Mouse (Mus musculus): ENCODE measurements around the gene Xndc1. TPM values are rescaled to one million over a fixed set of nuclear protein-coding genes. Genes with fewer than 3 reads are reported as not detected.
"Not testable (repeated sequence)": the region's sequence is repeated elsewhere in the genome, so short reads cannot be mapped to it uniquely, and the experiment has no call there.

Xndc1 gene
- 10 to 100 TPM; 19.9 to 32.1 TPM for total RNA-seq (2021)

- peak; percentile 95 to 96 for DNase-seq (ENCODE audit: low spot score in 2 of 2)
Observed at GRCm38 (mm10) chr7:102065046-102065891, at the start of gene Xndc1, which contains the start of the genes Rnf121 and Xntrpc. Gene Xndc1, plus strand, starts transcription at chr7:102065511. Gene Rnf121, minus strand, starts transcription at chr7:102065469. Gene Xntrpc, plus strand, starts transcription at chr7:102065713.

DNA sequence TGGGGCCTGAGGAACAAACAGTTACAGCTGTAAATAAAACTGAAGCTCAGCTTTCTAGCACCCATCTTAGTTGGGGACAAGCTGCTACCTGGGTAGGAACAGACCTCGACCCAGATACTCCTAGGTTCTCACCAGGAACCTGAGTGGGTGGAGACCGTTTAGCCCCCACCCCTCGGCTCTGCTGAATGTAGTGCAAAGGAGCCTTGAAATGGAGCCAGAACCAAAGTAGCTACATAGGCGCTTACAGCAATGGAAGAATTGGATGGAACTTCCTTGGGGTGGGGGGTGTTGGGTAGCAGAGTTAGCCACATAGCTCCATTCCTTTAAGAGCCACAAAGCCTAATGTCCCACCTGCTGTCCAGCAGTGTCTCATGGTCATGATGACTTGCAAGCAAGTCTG, 48.4 kb upstream of the Xndc1 start:
- intact Hi-C loops (cut with DNase I) = no loop called here

More at GRCm38 (mm10) chr7:102065046-102065891, at the start of gene Xndc1, which contains the start of the genes Rnf121 and Xntrpc:
- intact Hi-C loops (cut with DNase I) = no loop called here

GRCm38 (mm10) chr7:102017452-102017851, 47.9 kb upstream of the Xndc1 start:
- intact Hi-C loops (cut with DNase I) = no loop called here

More for the DNA sequence above, 48.4 kb upstream of the Xndc1 start:
- no peak for DNase-seq (ENCODE audit: low spot score in 2 of 2)

DNA sequence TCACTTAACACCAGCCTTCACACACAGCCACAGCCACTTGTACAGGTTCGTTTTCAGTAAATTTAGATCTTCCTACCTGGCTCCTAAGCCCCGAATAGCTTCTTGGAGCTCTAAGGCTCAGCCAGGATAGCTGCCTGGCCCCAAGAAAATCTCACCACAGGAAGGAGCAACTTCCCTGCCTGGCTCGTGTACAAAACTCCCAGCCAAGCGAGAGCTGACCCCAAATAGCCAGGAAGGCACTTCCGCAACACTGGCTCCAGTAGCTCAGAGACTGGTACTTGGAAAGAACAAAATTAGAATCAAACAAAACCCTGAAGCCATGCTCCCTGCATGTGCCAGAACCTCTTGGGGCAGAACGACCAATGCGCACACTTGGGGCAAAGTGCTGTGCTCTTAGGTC, 47.3 kb upstream of the Xndc1 start:
- intact Hi-C loops (cut with DNase I) = no loop called here
- DNase-seq (ENCODE audit: low spot score in 2 of 2) = no peak

More at GRCm38 (mm10) chr7:102017452-102017851, 47.9 kb upstream of the Xndc1 start:
- DNase-seq (ENCODE audit: low spot score in 2 of 2) = no peak

DNA sequence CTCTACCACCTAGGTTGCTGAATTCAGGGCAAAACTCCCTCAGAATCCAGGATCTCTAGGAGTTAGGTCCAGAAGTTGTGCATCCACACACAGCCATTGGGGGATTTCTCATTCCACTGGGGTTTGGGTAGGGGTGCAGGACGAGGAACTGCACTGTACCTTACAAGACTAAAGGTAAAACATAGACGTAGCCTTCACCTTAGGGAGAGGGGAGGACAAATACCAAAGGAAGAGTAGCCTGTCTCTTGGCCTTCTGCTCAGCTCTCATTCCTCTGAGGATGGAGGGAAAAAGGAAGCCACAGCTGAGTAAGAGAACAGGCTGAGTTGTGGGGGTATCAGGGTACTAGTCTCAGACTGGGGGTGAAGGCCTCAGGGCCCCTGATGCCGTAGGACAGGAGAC, 46.7 kb upstream of the Xndc1 start, which contains the start of gene Il18bp:
TSS of gene Il18bp (minus strand) at position 101 of the 400 bp plus-strand sequence.
- DNase-seq (ENCODE audit: low spot score in 2 of 2) = no peak
- intact Hi-C loops (cut with DNase I) = no loop called here

- intact Hi-C loops (cut with DNase I) = no loop called here
- no peak for DNase-seq (ENCODE audit: low spot score in 2 of 2)
Observed at GRCm38 (mm10) chr7:102019362-102019761, 45.9 kb upstream of the Xndc1 start.

DNA sequence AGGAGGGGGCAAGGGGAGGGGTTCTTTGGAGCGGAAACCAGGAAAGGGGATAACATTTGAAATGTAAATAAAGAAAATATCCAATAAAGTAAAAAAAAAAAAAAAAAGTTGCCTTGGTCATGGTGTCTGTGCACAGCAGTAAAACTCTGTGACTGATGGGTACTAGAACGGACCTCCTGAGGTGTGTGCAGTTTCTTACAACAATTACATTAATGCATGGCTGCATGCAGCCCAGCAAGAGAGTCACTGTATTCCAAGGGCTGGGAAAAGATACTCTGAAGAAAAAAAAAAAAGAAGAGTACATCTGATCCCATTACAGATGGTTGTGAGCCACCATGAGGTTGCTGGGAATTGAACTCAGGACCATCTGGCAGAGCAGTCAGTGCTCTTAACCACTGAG, 44.4 kb upstream of the Xndc1 start:
- intact Hi-C loops (cut with DNase I); DNase-seq (ENCODE audit: low spot score in 2 of 2): not testable (repeated sequence)

GRCm38 (mm10) chr7:102023821-102024220, 41.5 kb upstream of the Xndc1 start:
- peak in 1 of 2 experiments; percentile 51 for DNase-seq (ENCODE audit: low spot score in 2 of 2)

GRCm38 (mm10) chr7:102025187-102026119, 39.9 kb upstream of the Xndc1 start:
- intact Hi-C loops (cut with DNase I) = no loop called here
- DNase-seq (ENCODE audit: low spot score in 2 of 2) = no peak

More at GRCm38 (mm10) chr7:102023821-102024220, 41.5 kb upstream of the Xndc1 start:
- intact Hi-C loops (cut with DNase I) = no loop called here

GRCm38 (mm10) chr7:102034904-102035303, 30.4 kb upstream of the Xndc1 start:
- DNase-seq (ENCODE audit: low spot score in 2 of 2) = no peak
- intact Hi-C loops (cut with DNase I) = no loop called here

DNA sequence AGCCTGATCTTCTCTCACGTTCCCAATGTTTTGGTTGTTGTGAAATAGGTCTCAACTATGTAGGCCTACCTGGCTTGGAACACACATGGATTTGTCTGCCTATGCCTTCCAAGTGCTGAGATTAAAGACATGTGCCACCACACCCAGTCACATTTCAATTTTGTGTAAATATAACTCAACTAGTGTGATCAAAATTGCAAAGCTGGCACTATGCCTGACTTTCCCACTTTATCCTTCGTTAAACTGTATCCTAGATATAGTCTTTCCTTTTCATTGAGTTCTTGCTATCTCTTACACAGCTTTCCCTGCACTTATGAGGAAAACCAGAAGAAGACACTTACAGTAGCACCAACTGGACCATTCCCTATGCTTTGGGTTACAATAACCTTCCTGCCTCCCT, 29.8 kb upstream of the Xndc1 start:
- intact Hi-C loops (cut with DNase I) = no loop called here
- DNase-seq (ENCODE audit: low spot score in 2 of 2) = no peak

DNA sequence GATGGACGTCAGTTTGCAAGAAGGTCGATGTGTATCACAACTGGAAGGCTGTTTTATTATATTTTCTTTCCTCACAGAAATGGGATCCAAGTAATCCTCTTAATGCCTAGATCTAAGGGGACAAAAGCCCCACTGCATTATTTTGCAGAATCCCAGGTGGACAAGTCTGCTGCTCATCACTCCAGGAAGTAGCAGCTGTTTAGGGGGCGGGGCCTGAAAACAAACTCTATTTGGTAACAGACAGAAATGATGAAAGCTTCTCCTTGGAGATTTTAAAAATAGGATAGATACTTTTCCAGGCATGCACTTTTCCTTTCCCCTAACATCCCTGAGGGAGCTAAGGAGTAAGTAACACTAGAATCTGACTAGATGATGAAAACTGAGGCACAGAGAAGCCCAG, 28.0 kb upstream of the Xndc1 start:
- DNase-seq (ENCODE audit: low spot score in 2 of 2) = no peak
- intact Hi-C loops (cut with DNase I) = no loop called here

DNA sequence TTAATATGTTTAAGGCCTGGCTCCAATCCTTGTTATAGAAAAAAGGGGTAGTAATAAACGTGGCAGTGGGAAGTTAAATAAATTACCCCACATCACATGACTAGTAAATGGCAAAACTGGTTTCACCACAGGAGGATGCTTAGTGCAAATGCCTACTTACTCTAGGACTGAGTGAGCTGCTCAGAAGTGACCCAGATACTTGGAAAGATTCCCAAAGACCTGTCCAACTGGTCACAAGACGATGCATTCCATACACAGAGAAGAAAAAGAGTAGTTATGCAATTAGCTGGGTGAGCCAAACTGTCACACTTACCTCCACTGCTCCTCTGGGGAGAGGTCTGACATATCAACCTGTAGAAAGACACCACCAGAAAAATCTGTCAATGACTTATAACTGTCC, 23.0 kb upstream of the Xndc1 start:
- DNase-seq (ENCODE audit: low spot score in 2 of 2) = no peak
- intact Hi-C loops (cut with DNase I) = no loop called here

DNA sequence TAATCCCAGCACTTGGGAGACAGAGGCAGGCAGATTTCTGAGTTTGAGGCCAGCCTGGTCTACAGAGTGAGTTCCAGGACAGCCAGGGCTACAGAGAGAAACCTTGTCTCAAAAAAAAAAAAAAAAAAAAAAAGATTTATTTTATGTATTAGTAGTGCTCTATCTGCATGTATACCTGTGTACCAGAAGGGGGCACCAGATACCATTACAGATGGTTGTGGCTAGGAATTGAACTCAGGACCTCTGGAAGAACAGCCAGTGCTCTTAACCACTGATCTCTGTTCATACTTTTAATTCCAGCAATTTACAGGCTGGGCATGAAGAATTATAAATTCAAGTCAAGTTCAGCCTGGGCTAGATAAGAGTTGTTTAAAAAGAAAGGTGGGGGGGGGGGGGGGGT, 16.8 kb upstream of the Xndc1 start:
- DNase-seq (ENCODE audit: low spot score in 2 of 2); intact Hi-C loops (cut with DNase I): not testable (repeated sequence)

DNA sequence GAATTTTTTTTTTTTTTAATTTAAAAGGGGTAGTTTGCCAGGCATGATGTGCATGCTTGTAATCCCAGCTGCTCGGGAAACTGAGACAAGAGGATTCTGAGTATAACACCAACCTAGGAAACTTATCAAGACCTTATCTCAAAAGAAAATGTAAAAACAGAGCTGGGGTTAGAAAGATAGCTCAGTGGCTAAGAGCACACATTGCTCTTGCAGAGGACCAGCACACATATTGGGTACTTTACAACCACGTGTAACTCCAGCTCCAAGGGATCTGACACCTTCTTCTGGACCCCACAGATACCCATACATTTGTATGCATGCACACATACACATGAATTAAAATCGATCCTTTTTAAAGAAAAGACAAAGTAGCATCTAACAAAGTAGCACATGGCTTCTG, 4.0 kb upstream of the Xndc1 start:
- DNase-seq (ENCODE audit: low spot score in 2 of 2) = no peak
- intact Hi-C loops (cut with DNase I) = no loop called here

GRCm38 (mm10) chr7:102062203-102062602, 3.1 kb upstream of the Xndc1 start:
- DNase-seq (ENCODE audit: low spot score in 2 of 2) = no peak
- intact Hi-C loops (cut with DNase I) = no loop called here

DNA sequence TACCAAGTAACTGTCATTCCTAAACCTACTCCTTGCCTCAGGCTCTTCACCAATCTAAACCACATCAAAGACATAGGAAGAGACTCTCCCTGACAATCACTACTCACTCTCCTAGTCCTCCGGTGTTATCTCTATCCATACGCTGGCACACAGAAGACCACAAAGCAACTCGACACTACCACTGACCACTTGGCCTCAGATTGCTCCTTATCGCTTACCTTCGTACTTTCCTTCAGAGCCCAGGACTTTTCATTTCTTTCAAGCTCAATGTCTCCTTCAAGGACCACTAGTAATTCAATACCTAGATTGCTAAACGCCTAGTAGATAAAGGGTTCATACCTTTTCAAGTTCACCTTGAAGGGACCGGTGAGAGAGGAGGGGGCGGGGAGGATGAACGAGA, 1.4 kb upstream of the Xndc1 start:
- no peak for DNase-seq (ENCODE audit: low spot score in 2 of 2)
- intact Hi-C loops (cut with DNase I) = no loop called here

DNA sequence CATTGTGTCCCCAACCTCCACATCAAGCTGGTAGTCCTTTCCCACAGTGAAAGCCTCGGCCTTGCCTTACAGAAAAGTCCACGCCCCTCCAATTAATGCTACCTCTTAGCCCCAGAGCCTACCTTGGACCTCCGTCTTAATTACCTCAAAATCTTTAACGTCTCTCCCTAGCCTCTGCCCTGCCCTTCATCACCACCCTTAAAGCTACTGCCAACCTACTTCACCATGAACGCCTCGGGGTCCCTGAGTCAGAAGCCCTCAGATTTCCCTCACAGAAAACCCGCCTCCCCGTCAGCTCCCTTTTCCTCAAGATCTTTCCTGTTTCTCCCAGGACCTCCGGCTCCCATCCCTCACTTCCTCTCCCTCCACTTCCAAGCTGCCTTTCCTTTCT, 661 bp upstream of the Xndc1 start:
- DNase-seq (ENCODE audit: low spot score in 2 of 2) = no peak
- intact Hi-C loops (cut with DNase I) = no loop called here

GRCm38 (mm10) chr7:102066363-102066762, 1.1 kb downstream of the Xndc1 start:
- intact Hi-C loops (cut with DNase I) = no loop called here
- no peak for DNase-seq (ENCODE audit: low spot score in 2 of 2)

DNA sequence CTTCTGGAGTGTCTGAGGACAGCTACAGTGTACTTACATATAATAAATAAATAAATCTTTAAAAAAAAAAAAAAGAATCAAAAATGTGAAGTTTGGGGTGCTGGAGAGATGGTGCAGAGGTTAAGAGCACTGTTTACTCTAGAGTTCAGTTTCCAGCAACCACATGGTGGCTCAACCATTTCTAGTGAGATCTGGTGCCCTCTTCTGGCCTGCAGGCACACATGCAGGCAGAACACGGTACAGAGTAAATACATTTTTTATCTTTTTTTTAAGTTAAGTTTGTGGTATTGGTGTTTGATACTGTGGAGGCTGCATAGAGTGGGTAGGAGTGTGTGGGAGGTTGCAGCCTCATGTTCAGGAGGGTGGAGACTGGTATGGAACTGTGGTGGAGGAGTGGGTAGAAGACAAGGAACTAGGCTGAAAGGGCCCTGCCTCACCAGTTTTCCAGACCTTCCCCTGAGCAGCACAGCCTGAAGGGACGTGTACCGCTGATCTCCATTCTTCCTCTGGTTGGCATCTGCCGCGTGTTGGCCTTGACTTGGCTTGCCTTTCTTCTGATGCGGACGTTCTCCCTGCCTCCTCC, 11.5 kb downstream of the Xndc1 start:
- DNase-seq (ENCODE audit: low spot score in 2 of 2) = no peak
- intact Hi-C loops (cut with DNase I) = loop anchor here (5.0 kb wide), 2 partner anchors 80 to 425 kb away; no protein-coding TSS in a partner anchor

Measured in left cerebral cortex, postnatal 36 days (tissue).